Mouse (Mus musculus) lung, postnatal 0 days (tissue): Measurements from ENCODE around the gene Jph3. TPM values are rescaled to one million over a fixed set of nuclear protein-coding genes. Genes with fewer than 3 reads are reported as not detected.

Source experiments
- ATAC-seq: fragments of 200-750 bp; cut with Nextera tagmentation; 2 replicates; pipeline ENCODE4 v1.8.0; 2017; ENCODE audit warnings: moderate library complexity
- DNase-seq: peaks from one replicate; pipeline ENCODE4 v3.0.0-alpha.2; 2016; ENCODE audit warnings: low spot score
- H3K27ac ChIP-seq: fragments of 300-500 bp; sonication (generic); 2 replicates; pipeline ENCODE4 v1.5.1; 2014; ENCODE audit warnings: antibody characterized with exemption, mild to moderate bottlenecking, low read length, mixed read lengths
- H3K27me3 ChIP-seq: fragments of 300-500 bp; sonication (generic); replicated peaks from 2 replicates; pipeline ENCODE4 v1.6.1; 2014; ENCODE audit warnings: low read length, mixed read lengths; ENCODE audit not compliant: insufficient read depth
- H3K36me3 ChIP-seq: fragments of 300-500 bp; sonication (generic); 2 replicates; pipeline ENCODE4 v1.6.1; 2014; ENCODE audit warnings: low read length, mixed read lengths; ENCODE audit not compliant: insufficient read depth
- H3K4me1 ChIP-seq: fragments of 300-500 bp; sonication (generic); 2 replicates; pipeline ENCODE4 v1.6.1; 2014; ENCODE audit warnings: antibody characterized with exemption, low read depth, low read length, mixed read lengths; ENCODE audit not compliant: insufficient read depth
- H3K4me2 ChIP-seq: fragments of 300-500 bp; sonication (generic); replicated peaks from 2 replicates; pipeline ENCODE4 v1.6.1; 2014; ENCODE audit warnings: low read depth, mild to moderate bottlenecking, low read length, moderate library complexity, mixed read lengths
- H3K4me3 ChIP-seq: fragments of 300-500 bp; sonication (generic); 2 replicates; pipeline ENCODE4 v1.5.1; 2014; ENCODE audit warnings: low read depth, low read length
- H3K9ac ChIP-seq: fragments of 300-500 bp; sonication (generic); replicated peaks from 2 replicates; pipeline ENCODE4 v1.6.1; 2014; ENCODE audit warnings: low read depth, mild to moderate bottlenecking
- H3K9me3 ChIP-seq: fragments of 300-500 bp; sonication (generic); 2 replicates; pipeline ENCODE4 v1.6.1; 2016; ENCODE audit warnings: low read length, mixed read lengths
- CTCF ChIP-seq: IDR thresholded peaks from 2 replicates; pipeline ENCODE4 v1.5.1; 2016; ENCODE audit warnings: antibody characterized with exemption, mild to moderate bottlenecking
- EP300 ChIP-seq: IDR thresholded peaks from 2 replicates; pipeline ENCODE4 v1.6.1; 2016; ENCODE audit warnings: antibody characterized with exemption, mild to moderate bottlenecking, control low read depth
- WGBS: fragments of 180-500 bp; shearing (Covaris S2); extraction: QIAGEN DNeasy Blood & Tissue Kit; methylation state at CpG from one replicate; pipeline ENCODE4 v1.1.7; 2014; 5-methylcytosine and 5-hydroxymethylcytosine counted together
- polyA plus RNA-seq: library from polyadenylated mRNA; unstranded; fragments of >200 nt; fragmentation: Nextera tagmentation; extraction: Ambion mirVana; gene quantifications from 2 replicates; pipeline ENCODE4 v1.2.1, GENCODE M21; 2015

Gene Jph3
- polyA plus RNA-seq, 1 experiment from 2014 or later: 0.08 TPM

DNA sequence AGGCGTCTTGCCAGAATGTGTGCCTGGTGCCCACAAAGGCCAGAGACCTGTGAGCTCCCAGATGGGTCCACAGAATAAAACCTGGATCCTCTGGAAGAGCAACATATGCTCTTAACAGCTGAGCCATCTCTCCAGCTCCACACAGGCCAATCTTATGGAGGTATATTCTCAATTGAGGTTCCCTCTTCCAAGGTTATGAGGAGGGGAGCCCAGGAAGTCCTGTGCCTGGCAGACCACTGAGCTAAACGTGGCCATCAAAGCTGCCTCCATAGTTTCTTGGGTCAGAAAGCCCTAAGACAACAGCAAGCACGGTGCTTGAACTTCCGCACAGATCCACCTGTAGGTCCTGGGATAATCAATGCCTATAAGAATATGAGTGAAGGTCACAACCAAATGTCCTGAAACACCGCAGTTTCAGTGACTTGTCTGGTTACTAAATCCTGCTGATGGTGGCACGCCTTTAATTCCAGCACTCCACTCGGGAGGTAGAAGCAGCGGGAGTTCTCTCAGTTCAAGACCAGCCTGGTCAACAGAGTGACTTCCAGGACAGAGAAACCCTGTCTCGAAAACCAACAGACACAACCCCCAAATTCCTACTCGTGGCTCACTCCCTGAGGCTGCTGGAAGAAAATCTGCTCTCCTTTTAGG lies 99.1 kb downstream of the Jph3 start:
- Histone ChIP-seq H3K9me3 (no peaks in the 10 kb centered on the region), H3K27ac (no peak overlapping the region), H3K27me3 (no peaks in the 10 kb centered on the region), H3K4me3 (peak overlapping the region; percentile 81), H3K9ac (peak overlapping the region; percentile 71), H3K4me2 (peak overlapping the region; percentile 79), H3K36me3 (no peaks in the 10 kb centered on the region), H3K4me1 (peaks cover 6% of the 10 kb centered on the region; the same call in 1 of the 2 replicates)
- WGBS: 28% methylated on average over 10 of the region's 10 CpGs
- ATAC-seq: no peak
- TF ChIP-seq CTCF (no peak), EP300 (no peak)
- no peak for DNase-seq

DNA sequence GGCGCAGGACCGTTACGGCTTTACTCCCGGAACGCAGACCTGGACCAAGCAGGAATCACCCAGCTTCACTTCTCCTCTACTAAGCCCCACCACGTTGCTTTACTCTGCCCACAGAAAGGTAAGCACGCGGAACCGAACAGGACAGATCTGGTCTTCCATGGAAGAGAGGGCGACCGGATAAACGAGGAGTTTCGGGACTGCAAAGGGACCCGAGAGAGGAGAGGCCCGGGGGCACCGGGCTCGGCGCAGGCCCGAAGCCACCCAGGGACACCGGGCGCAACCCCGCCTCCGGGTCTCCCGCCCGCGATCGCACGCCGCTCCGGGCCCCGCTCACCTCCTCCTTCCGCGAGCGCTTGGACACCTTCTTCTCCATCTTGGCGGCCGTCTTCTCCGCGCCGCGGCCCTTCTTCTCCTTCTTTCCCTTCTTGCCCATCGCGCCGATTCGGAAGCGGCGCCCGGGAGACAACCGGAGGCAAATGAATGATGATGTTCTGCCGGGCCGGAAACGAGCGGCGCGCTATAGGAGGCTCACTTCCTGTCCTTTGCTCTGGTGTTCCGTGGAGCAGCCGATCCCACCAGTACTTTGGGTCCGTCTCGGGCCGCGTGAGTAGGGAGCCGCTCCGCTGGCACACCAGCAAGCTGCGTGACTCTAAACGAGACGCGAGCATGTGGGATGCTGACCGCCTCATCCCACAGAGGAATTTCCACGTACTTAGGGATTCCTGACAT lies 99.8 kb downstream of the Jph3 start, which contains the start of gene Klhdc4:
Klhdc4 (minus strand) TSS at position 522 of the 729 bp plus-strand sequence.
- no peaks in the 10 kb centered on the region for H3K9me3 ChIP-seq
- no peaks in the 10 kb centered on the region for H3K36me3 ChIP-seq
- peak; percentile 90 for DNase-seq
- no peaks in the 10 kb centered on the region for H3K27me3 ChIP-seq
- peaks cover 6% of the 10 kb centered on the region; the same call in 1 of the 2 replicates for H3K4me1 ChIP-seq
- H3K27ac ChIP-seq: peak within 1 kb of the TSS; percentile 32; the same call in 1 of the 2 replicates
- H3K4me3 ChIP-seq: peak within 1 kb of the TSS; percentile 81
- WGBS: under 1% methylated on average over 65 of the region's 68 CpGs
- H3K4me2 ChIP-seq: peak within 1 kb of the TSS; percentile 79
- TF ChIP-seq CTCF (no peak), EP300 (no peak)
- peak within 1 kb of the TSS; percentile 71 for H3K9ac ChIP-seq
- ATAC-seq: peak; percentile 99

DNA sequence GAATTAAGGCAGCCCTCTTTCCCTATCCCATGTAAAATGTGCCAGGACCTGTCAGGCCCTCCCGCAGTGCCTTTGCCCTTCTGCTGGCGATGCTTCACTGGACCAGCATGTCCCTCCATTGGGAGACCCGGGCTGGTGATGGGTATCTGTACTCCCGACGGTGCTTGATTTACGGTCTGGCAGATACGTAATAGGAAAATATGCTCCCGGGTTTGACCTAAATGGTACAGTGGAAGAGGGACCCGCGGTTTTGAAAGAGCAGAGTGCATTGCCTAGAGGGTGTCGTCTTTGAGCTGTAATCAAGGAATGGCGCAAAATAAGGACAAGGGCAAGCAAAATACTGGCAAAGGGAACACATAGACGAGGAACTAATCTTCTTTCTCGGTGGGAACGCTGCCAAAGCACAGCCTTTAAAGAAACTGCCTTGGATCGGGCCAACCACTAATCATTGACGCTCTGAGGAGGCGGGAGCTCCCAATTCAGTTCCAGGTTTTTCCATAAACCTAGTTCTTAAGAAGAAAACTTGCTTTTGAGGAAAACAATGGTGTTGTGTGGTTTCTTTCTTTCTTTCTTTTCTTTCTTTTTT lies 100.4 kb downstream of the Jph3 start:
- Histone ChIP-seq H3K4me2 (peak overlapping the region; percentile 79), H3K27ac (peak overlapping the region; percentile 32; the same call in 1 of the 2 replicates), H3K4me3 (peak overlapping the region; percentile 81), H3K4me1 (peaks cover 6% of the 10 kb centered on the region; the same call in 1 of the 2 replicates), H3K27me3 (no peaks in the 10 kb centered on the region), H3K9ac (peak overlapping the region; percentile 71), H3K36me3 (no peaks in the 10 kb centered on the region), H3K9me3 (no peaks in the 10 kb centered on the region)
- peak; percentile 27 for DNase-seq
- 13% methylated on average over 18 of the region's 18 CpGs for WGBS
- TF ChIP-seq EP300 (no peak), CTCF (no peak)
- ATAC-seq: peak; percentile 73

DNA sequence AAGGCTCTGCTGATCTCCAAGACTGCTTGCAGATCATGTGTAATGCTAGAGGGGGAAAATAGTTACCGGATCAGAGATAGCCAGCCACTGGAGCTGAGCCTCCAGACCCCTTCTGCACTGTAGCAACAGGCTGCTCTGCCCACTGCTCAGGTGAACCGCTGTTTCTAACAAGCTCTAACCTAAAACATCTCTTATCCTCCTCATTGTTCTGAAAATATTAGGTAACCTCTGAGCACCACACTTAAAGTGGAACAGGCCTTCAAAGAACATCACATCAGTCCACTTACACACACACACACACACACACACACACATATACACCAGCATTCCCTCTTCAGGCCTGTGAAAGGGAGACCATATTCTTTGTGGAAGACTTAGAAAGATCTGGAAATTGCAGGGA lies 102.6 kb downstream of the Jph3 start:
- no peaks in the 10 kb centered on the region for H3K36me3 ChIP-seq
- DNase-seq (no peak), ATAC-seq (no peak)
- H3K4me2 ChIP-seq: no peak overlapping the region
- no peak for TF ChIP-seq CTCF
- TF ChIP-seq EP300: no peak
- peaks cover 6% of the 10 kb centered on the region; the same call in 1 of the 2 replicates for H3K4me1 ChIP-seq
- no peaks in the 10 kb centered on the region for H3K9me3 ChIP-seq
- no peak overlapping the region for H3K9ac ChIP-seq
- 69% methylated on average over 2 of the region's 2 CpGs for WGBS
- H3K4me3 ChIP-seq: no peak overlapping the region
- H3K27ac ChIP-seq: no peak overlapping the region
- H3K27me3 ChIP-seq: no peaks in the 10 kb centered on the region

DNA sequence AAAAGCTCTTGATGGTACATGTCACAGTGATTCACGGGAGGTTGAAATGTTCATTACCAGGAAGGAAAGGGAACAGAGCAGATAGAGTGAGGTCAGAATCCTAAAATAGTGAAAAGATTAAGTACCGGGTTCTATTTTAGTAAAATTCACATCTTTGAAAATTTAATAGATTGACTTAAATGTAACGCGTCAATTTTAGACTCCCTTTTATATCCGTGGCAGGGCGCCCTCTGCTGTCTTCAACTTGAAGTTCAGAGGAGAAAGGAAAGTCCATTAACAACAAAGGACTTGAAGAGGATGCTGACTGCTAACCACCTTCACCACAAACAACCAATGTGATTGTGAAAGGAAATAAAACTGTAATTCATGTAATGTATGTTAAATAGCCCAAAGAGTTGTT lies 103.1 kb downstream of the Jph3 start:
- H3K27me3 ChIP-seq: no peaks in the 10 kb centered on the region
- ATAC-seq: 0 out of 2 replicates have a peak, but pooled peaks have one; percentile 40
- no peak overlapping the region for H3K4me3 ChIP-seq
- peaks cover 6% of the 10 kb centered on the region; the same call in 1 of the 2 replicates for H3K4me1 ChIP-seq
- no peaks in the 10 kb centered on the region for H3K9me3 ChIP-seq
- no peaks in the 10 kb centered on the region for H3K36me3 ChIP-seq
- H3K9ac ChIP-seq: no peak overlapping the region
- peak; percentile 83 for DNase-seq
- no peak overlapping the region for H3K4me2 ChIP-seq
- WGBS: 11% methylated on average over 6 of the region's 6 CpGs
- TF ChIP-seq EP300 (no peak), CTCF (peak; percentile 75)
- no peak overlapping the region for H3K27ac ChIP-seq

DNA sequence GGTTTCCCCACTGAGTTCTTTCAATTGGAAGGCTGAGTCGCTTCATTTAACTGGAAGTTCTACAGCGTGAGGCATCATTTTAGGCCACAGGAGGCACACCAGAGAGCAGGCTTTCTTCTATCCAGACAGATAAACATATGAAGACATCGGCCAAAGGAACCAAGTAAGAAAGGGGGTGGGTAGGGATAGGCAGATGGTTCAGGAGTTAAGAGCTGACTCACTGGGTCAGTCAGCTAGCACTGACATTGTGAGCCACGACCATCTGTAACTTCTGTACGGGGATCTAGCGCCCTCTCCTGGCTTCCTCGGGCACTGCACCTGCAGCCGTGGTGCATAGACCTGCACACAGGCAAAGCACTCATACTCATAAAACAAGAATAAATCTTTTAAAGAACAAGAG lies 111.8 kb downstream of the Jph3 start:
- ATAC-seq (no peak), DNase-seq (peak; percentile 25)
- H3K4me1 ChIP-seq: no peaks in the 10 kb centered on the region
- no peaks in the 10 kb centered on the region for H3K9me3 ChIP-seq
- H3K4me3 ChIP-seq: no peak overlapping the region
- 51% methylated on average over 8 of the region's 8 CpGs for WGBS
- H3K4me2 ChIP-seq: no peak overlapping the region
- H3K9ac ChIP-seq: no peak overlapping the region
- TF ChIP-seq EP300 (no peak), CTCF (peak; percentile 69)
- H3K27me3 ChIP-seq: no peaks in the 10 kb centered on the region
- H3K27ac ChIP-seq: no peak overlapping the region
- H3K36me3 ChIP-seq: no peaks in the 10 kb centered on the region
